Mouse (Mus musculus) midbrain, embryonic 11.5 days (tissue): ENCODE measurements around the gene Tmem186. TPM values are rescaled to one million over a fixed set of nuclear protein-coding genes. Genes with fewer than 3 reads are reported as not detected.

Experiments
- ATAC-seq: fragments of 200-750 bp; cut with Nextera tagmentation; 2 replicates; pipeline ENCODE4 v1.8.0; 2017; ENCODE audit warnings: moderate TSS enrichment, moderate library complexity; ENCODE audit not compliant: low FRiP score
- DNase-seq: peaks from one replicate; pipeline ENCODE4 v3.0.0; 2015; ENCODE audit warnings: low spot score; ENCODE audit errors: missing footprints
- H3K27ac ChIP-seq: fragments of 300-500 bp; sonication (generic); 2 replicates; pipeline ENCODE4 v1.5.1; 2014; ENCODE audit warnings: low read depth, low read length
- H3K27me3 ChIP-seq: fragments of 300-500 bp; sonication (generic); 2 replicates; pipeline ENCODE4 v1.6.1; 2014; ENCODE audit warnings: mild to moderate bottlenecking, low read length, moderate library complexity, mixed read lengths; ENCODE audit not compliant: control insufficient read depth, insufficient read depth
- H3K36me3 ChIP-seq: fragments of 300-500 bp; sonication (generic); 2 replicates; pipeline ENCODE4 v1.6.1; 2014; ENCODE audit warnings: mild to moderate bottlenecking, low read length, moderate library complexity, mixed read lengths; ENCODE audit not compliant: control insufficient read depth, insufficient read depth
- H3K4me1 ChIP-seq: fragments of 300-500 bp; sonication (generic); 2 replicates; pipeline ENCODE4 v1.6.1; 2014; ENCODE audit warnings: low read length; ENCODE audit not compliant: control insufficient read depth, insufficient read depth
- H3K4me2 ChIP-seq: fragments of 300-500 bp; sonication (generic); 2 replicates; pipeline ENCODE4 v1.6.1; 2014; ENCODE audit warnings: mild to moderate bottlenecking, moderate library complexity
- H3K4me3 ChIP-seq: fragments of 300-500 bp; sonication (generic); 2 replicates; pipeline ENCODE4 v1.5.1; 2014; ENCODE audit warnings: low read depth, low read length
- H3K9ac ChIP-seq: fragments of 300-500 bp; sonication (generic); 2 replicates; pipeline ENCODE4 v1.6.1; 2014; ENCODE audit warnings: low read length
- H3K9me3 ChIP-seq: fragments of 300-500 bp; sonication (generic); 2 replicates; pipeline ENCODE4 v1.6.1; 2016; ENCODE audit warnings: low read length; ENCODE audit not compliant: control insufficient read depth
- WGBS: fragments of 180-500 bp; shearing (Covaris S2); extraction: QIAGEN DNeasy Blood & Tissue Kit; methylation state at CpG from one replicate; pipeline ENCODE4 v1.1.7; 2014; 5-methylcytosine and 5-hydroxymethylcytosine counted together
- polyA plus RNA-seq: library from polyadenylated mRNA; unstranded; fragments of >200 nt; fragmentation: Nextera tagmentation; extraction: Ambion mirVana; gene quantifications from 2 replicates; pipeline ENCODE4 v1.2.1, GENCODE M21; 2014

Gene Tmem186
- polyA plus RNA-seq, 1 experiment from 2014 or later: 23.1 TPM

DNA sequence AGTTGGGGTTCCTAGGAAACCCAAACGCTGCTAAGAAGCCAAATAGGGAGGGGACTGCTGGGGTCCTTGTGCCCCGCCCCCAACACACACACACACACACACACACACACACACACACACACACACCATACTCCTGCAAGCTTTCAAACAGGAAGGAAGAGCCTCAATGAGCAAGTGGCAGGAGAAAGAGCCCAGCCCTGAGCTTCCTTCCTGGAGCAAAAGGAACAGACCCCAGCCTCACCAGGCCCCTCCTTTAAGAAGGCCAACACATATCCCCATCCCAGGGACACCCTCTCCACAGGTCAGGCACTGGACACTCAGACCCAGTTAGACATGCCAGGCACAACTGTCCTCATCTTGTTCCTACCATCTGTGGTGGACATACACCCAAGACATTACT lies 25.5 kb upstream of the Tmem186 start:
- WGBS: 72% methylated on average over 2 of the region's 2 CpGs
- Histone ChIP-seq H3K36me3 (peaks cover 12% of the 10 kb centered on the region), H3K4me3 (no peak overlapping the region), H3K4me1 (peaks cover 4% of the 10 kb centered on the region; the same call in 1 of the 2 replicates), H3K27me3 (no peaks in the 10 kb centered on the region), H3K9me3 (no peaks in the 10 kb centered on the region), H3K4me2 (no peak overlapping the region), H3K27ac (no peak overlapping the region), H3K9ac (no peak overlapping the region)
- DNase-seq (no peak), ATAC-seq (no peak)

DNA sequence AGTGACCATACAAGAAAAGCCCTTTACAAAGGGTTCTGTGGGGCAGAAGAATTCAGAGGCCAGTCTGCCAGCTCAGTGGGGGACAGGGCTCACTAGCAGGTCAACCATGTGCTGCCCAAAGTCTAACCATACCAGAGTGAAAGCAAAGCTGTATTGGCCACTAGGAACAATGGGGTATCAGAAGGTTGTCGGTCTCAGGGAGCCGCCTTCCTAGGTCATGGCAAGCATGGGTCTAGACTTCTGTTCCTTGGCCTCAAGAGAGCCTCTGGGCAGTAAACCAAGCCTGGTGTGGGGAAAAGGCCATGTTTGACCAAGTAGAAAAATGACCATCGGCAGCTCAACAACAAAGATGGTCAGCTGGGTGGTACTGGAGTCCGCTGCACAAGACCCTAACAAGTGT lies 21.3 kb upstream of the Tmem186 start:
- Histone ChIP-seq H3K9me3 (no peaks in the 10 kb centered on the region), H3K27me3 (no peaks in the 10 kb centered on the region), H3K4me2 (no peak overlapping the region), H3K27ac (no peak overlapping the region), H3K4me1 (no peaks in the 10 kb centered on the region), H3K9ac (no peak overlapping the region), H3K4me3 (no peak overlapping the region), H3K36me3 (peaks cover 12% of the 10 kb centered on the region)
- no peak for ATAC-seq
- no peak for DNase-seq
- 91% methylated on average over 4 of the region's 4 CpGs for WGBS

DNA sequence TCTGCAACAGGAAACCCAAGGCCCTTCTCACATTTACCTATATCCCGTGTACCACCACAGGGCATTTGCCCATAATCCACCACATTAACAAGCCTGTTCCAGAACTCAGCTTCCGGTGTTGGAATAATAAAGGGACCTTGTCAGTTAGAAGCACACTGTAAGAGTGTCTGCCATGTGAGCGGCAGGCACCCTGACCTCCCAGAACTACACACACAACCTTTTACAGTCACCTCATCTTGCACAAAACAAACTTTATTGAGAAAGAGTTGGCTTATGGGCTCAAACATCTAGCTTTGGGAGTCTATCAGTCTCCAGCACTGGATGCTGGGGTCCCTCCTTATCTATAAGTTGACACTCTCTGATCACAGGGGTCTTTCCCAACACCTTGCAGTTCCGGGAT lies 20.8 kb upstream of the Tmem186 start:
- WGBS: 84% methylated on average over 4 of the region's 4 CpGs
- Histone ChIP-seq H3K27ac (no peak overlapping the region), H3K4me3 (no peak overlapping the region), H3K9me3 (no peaks in the 10 kb centered on the region), H3K27me3 (no peaks in the 10 kb centered on the region), H3K9ac (no peak overlapping the region), H3K4me2 (no peak overlapping the region), H3K4me1 (no peaks in the 10 kb centered on the region), H3K36me3 (peaks cover 10% of the 10 kb centered on the region)
- ATAC-seq (no peak), DNase-seq (no peak)

DNA sequence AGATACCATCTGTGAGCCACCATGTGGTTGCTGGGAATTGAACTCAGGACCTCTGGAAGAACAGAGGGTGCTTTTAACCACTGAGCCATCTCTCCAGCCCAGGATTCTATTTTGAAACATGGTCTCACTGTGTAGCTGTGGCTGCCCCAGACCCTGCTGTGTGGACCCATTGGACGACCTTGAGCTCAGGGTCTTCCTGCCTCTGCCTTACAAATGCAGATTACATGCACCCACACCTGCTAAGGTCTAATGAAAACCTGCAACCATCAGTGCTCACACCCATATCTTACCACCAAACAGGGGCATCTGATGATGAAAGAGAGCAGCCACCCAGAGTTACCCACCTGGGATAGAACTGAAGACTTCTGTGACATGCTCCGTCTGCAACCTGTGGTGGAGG lies 18.7 kb upstream of the Tmem186 start:
- no peak for DNase-seq
- Histone ChIP-seq H3K9ac (no peak overlapping the region), H3K36me3 (peaks cover 5% of the 10 kb centered on the region), H3K4me2 (no peak overlapping the region), H3K27ac (no peak overlapping the region), H3K9me3 (no peaks in the 10 kb centered on the region), H3K4me3 (no peak overlapping the region), H3K27me3 (no peaks in the 10 kb centered on the region), H3K4me1 (no peaks in the 10 kb centered on the region)
- ATAC-seq: no peak
- WGBS: 82% methylated on average over 2 of the region's 2 CpGs

DNA sequence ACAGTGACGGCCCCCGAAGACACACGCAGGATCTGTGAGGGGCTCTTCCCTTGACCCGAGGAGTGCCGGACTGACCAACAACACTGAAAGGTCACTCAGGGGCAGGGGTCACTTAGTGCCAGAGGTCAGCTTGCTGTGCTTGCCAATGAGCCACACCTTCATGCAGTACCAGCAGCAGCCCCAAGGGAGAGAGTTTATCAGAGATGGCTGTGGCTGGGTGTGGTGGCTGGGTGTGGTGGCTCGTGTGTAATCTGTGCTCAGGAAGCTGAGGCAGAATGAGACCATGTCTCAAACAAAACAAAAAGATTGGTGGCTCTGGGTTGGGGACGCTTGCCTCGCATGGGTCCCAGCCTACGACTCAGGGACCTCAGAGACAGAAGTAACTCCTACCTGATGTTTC lies 18.1 kb upstream of the Tmem186 start:
- ATAC-seq: no peak
- H3K4me2 ChIP-seq: no peak overlapping the region
- WGBS: 87% methylated on average over 9 of the region's 9 CpGs
- H3K36me3 ChIP-seq: peaks cover 4% of the 10 kb centered on the region; the same call in 1 of the 2 replicates
- no peaks in the 10 kb centered on the region for H3K27me3 ChIP-seq
- no peak overlapping the region for H3K4me3 ChIP-seq
- no peak overlapping the region for H3K27ac ChIP-seq
- no peak for DNase-seq
- H3K4me1 ChIP-seq: no peaks in the 10 kb centered on the region
- H3K9me3 ChIP-seq: no peaks in the 10 kb centered on the region
- no peak overlapping the region for H3K9ac ChIP-seq

DNA sequence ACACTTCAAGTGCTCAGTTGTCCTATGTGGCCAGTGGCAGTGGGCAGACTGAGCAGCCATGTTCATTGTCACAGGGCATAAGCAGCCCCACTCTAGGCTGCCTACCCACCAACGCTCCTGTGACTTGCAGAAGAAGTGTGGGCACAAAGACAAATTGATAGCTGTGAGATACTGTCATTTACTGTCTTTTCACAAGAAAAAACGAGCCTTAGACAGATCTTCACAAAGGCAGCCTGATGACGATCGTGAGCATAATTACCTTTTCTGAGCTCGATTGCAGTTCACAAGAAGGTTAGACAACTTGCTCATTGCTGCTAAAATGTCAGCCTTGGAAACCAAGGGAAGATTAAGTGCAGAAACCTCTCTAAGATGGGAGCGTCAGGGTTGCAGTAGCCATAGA lies 17.6 kb upstream of the Tmem186 start:
- Histone ChIP-seq H3K9ac (no peak overlapping the region), H3K4me2 (no peak overlapping the region)

DNA sequence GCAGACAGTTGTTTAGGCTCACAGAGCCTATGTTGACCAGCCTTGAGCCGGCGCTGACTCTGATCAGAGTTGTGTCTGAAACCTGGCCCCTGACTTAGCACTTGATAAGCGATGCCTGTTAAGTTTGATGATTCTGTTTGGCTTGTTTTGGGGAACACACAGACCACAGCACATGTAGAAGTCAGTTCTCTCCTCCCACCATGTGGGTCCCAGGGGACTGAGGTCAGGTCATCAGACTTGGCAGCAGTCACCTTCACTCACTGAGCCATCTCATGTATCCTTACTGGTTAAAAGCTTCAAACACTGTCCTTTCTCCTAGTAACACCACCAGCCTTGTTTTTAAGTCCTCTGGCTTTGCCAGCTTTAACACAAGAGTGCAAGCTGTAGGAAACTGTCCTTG lies 12.5 kb upstream of the Tmem186 start:
- whole genome bisulfite sequencing: 93% methylated on average over 3 of the region's 3 CpGs
- Histone ChIP-seq H3K4me1 (no peaks in the 10 kb centered on the region), H3K27me3 (no peaks in the 10 kb centered on the region), H3K9ac (no peak overlapping the region), H3K36me3 (peaks cover 2% of the 10 kb centered on the region; the same call in 1 of the 2 replicates), H3K9me3 (no peaks in the 10 kb centered on the region), H3K4me2 (no peak overlapping the region), H3K27ac (no peak overlapping the region), H3K4me3 (no peak overlapping the region)
- DNase-seq (no peak), ATAC-seq (no peak)

More for the DNA sequence above, 17.6 kb upstream of the Tmem186 start:
- H3K4me1 ChIP-seq: no peaks in the 10 kb centered on the region
- peaks cover 1% of the 10 kb centered on the region; the same call in 1 of the 2 replicates for H3K36me3 ChIP-seq
- no peaks in the 10 kb centered on the region for H3K9me3 ChIP-seq
- no peak overlapping the region for H3K27ac ChIP-seq
- no peak overlapping the region for H3K4me3 ChIP-seq
- no peak for ATAC-seq
- no peak for DNase-seq
- 87% methylated on average over 6 of the region's 6 CpGs for WGBS
- H3K27me3 ChIP-seq: no peaks in the 10 kb centered on the region

DNA sequence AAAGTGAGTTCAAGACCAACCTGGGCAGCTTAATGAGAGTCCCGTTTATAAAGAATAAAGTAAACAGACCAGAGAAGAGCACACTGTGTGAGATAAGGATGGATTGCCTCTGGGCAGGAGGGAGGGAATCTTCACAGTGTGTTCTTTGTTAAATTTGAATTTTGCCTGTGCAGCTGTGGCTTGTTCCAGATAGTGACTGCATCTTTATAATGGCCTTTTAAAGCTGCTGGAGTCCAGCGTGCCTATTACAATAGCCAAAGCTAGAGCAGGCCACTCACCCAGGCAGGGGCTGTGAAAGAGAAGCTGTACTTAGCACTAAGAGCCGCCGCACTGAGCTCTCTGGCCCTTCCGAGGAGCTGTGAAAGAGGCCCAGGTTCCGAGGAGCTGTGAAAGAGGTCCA lies 8.0 kb upstream of the Tmem186 start:
- no peak overlapping the region for H3K9ac ChIP-seq
- no peaks in the 10 kb centered on the region for H3K4me1 ChIP-seq
- no peaks in the 10 kb centered on the region for H3K27me3 ChIP-seq
- no peak overlapping the region for H3K27ac ChIP-seq
- no peak overlapping the region for H3K4me2 ChIP-seq
- DNase-seq (no peak), ATAC-seq (no peak)
- WGBS: 91% methylated on average over 6 of the region's 6 CpGs
- H3K4me3 ChIP-seq: no peak overlapping the region
- peaks cover 8% of the 10 kb centered on the region for H3K36me3 ChIP-seq
- no peaks in the 10 kb centered on the region for H3K9me3 ChIP-seq

DNA sequence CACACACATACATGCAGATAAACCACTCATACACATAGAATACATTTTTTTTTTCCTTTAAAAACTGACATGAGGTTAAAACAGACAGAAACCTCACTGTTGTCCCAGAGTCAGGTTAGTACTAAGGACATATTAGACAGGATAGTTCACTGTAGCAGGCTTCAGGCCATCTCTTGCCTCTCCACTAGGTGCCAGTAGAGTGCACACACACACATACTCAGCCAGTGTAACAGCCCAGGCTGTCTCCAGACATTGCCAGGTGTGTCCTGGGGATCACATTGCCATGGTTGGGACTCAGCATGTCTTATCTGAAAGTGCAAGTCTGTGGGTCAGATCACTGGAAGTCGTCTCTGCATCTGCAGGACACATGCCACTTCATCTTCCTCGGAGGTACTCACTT lies 6.3 kb upstream of the Tmem186 start:
- Histone ChIP-seq H3K9me3 (no peaks in the 10 kb centered on the region), H3K9ac (no peak overlapping the region), H3K4me3 (no peak overlapping the region), H3K27ac (no peak overlapping the region), H3K4me1 (no peaks in the 10 kb centered on the region), H3K27me3 (no peaks in the 10 kb centered on the region), H3K4me2 (no peak overlapping the region), H3K36me3 (peaks cover 8% of the 10 kb centered on the region)
- WGBS: 79% methylated on average over 2 of the region's 2 CpGs
- no peak for DNase-seq
- no peak; the same call in 1 of the 2 replicates for ATAC-seq
